Mouse (Mus musculus) cortical plate, adult 2 months (tissue): Measurements from ENCODE around the gene Mtx1.

ENCODE experiments used
- CTCF ChIP-seq: fragments of 200-500 bp; IDR thresholded peaks from 2 replicates; pipeline ENCODE4 v1.5.1; 2011; ENCODE audit warnings: mild to moderate bottlenecking, control low read depth, low read length; ENCODE audit not compliant: insufficient read depth; ENCODE audit errors: extremely low read depth
- POLR2A ChIP-seq: fragments of 200-500 bp; IDR thresholded peaks from 2 replicates; pipeline ENCODE4 v1.6.1; 2011; ENCODE audit warnings: mild to moderate bottlenecking, low read length, control low read depth; ENCODE audit not compliant: insufficient read depth; ENCODE audit errors: extremely low read depth

GRCm38 (mm10) chr3:89270891-89271290 is 44.0 kb upstream of the Mtx1 start:
- TF ChIP-seq CTCF (no peak), POLR2A (no peak)
